Mouse (Mus musculus): ENCODE measurements around the gene Smox. TPM values are rescaled to one million over a fixed set of nuclear protein-coding genes. Genes with fewer than 3 reads are reported as not detected.
A peak's percentile ranks its signal among the peaks of the same experiment; 100 is the strongest.

Gene Smox
- polyA plus RNA-seq, 1 experiment from 2014 or later, result 67.2 TPM

DNA sequence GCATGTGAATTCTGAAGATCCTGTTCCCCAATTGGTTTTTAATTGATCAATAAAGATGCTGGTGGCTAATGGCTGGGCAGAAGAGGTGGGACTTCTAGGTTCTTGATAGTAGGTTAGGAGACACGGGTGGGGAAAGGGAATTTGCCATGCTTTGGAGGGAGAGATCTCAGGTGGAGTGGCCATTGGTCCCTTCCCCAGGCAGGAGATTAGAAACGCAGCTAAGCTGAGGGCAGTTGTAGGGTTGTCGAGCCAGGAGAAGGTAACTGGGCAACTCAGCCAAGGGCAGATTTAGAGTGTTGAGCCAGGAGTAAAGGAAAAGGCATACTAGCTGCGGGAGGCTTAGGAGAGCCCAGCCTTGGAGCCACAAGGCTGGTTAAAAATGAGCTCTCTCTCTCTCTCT lies 3.0 kb upstream of the Smox start:
- peaks cover 64% of the 10 kb centered on the region for H3K4me1 ChIP-seq
- WGBS, result 73% methylated on average over 4 of the region's 4 CpGs
- H3K36me3 ChIP-seq, result no peaks in the 10 kb centered on the region
- H3K9me3 ChIP-seq (replicated peaks), result no peaks in the 10 kb centered on the region
- no peak overlapping the region for H3K4me3 ChIP-seq
- peaks cover 12% of the 10 kb centered on the region for H3K27me3 ChIP-seq (ENCODE audit: low read depth, poor library complexity, severe bottlenecking)
- peak overlapping the region; percentile 83 for H3K27ac ChIP-seq
- DNase-seq (ENCODE audit: low spot score), result no peak

DNA sequence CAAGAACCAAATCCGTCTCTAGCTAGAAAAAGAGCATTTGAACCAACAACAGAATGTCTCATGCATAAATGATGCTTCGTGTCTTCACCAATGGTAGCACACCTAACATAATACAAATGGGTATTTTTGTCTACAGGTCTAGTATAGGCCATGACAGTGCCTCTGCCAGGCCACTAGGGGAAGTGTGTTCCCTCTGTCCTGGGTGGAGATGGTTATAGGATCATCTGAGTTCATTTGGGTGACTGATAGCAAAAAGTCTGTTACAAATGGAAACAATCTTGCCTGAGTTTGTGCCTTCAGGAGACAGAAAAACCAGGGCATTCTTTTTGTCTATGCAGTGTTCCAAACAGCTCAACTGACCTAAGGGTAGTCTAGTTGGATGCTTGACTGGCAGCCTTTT lies 2.4 kb upstream of the Smox start:
- H3K4me3 ChIP-seq, result no peak overlapping the region
- 92% methylated on average over 2 of the region's 2 CpGs for WGBS
- no peaks in the 10 kb centered on the region for H3K36me3 ChIP-seq
- H3K4me1 ChIP-seq, result peaks cover 62% of the 10 kb centered on the region
- peak overlapping the region; percentile 83 for H3K27ac ChIP-seq
- H3K9me3 ChIP-seq (replicated peaks), result no peaks in the 10 kb centered on the region
- peaks cover 16% of the 10 kb centered on the region for H3K27me3 ChIP-seq (ENCODE audit: low read depth, poor library complexity, severe bottlenecking)
- DNase-seq (ENCODE audit: low spot score), result no peak

DNA sequence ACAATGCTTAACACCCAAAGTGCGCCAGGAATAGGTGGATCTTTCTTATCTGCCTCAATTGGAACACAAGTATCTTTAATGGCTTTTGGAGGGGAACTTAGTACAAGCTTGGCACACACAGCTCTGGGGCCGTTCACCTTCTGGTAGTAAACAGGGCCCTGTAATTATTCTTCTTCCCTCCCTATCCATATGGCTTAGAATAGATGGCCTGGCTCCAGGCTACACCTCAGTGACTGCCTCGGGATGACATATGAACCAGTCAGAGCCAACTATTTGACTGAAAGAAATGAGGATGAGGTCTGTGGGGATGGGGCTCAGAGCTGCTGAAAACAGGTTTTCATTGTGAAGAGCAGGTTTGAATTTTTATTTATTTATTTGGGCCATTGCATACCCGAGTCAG lies 1.7 kb upstream of the Smox start:
- no peaks in the 10 kb centered on the region for H3K36me3 ChIP-seq
- H3K9me3 ChIP-seq (replicated peaks), result no peaks in the 10 kb centered on the region
- 61% methylated on average over 4 of the region's 4 CpGs for WGBS
- H3K27me3 ChIP-seq (ENCODE audit: low read depth, poor library complexity, severe bottlenecking), result peaks cover 16% of the 10 kb centered on the region
- H3K27ac ChIP-seq, result no peak overlapping the region
- peak; percentile 27 for DNase-seq (ENCODE audit: low spot score)
- peaks cover 56% of the 10 kb centered on the region for H3K4me1 ChIP-seq
- H3K4me3 ChIP-seq, result no peak overlapping the region

DNA sequence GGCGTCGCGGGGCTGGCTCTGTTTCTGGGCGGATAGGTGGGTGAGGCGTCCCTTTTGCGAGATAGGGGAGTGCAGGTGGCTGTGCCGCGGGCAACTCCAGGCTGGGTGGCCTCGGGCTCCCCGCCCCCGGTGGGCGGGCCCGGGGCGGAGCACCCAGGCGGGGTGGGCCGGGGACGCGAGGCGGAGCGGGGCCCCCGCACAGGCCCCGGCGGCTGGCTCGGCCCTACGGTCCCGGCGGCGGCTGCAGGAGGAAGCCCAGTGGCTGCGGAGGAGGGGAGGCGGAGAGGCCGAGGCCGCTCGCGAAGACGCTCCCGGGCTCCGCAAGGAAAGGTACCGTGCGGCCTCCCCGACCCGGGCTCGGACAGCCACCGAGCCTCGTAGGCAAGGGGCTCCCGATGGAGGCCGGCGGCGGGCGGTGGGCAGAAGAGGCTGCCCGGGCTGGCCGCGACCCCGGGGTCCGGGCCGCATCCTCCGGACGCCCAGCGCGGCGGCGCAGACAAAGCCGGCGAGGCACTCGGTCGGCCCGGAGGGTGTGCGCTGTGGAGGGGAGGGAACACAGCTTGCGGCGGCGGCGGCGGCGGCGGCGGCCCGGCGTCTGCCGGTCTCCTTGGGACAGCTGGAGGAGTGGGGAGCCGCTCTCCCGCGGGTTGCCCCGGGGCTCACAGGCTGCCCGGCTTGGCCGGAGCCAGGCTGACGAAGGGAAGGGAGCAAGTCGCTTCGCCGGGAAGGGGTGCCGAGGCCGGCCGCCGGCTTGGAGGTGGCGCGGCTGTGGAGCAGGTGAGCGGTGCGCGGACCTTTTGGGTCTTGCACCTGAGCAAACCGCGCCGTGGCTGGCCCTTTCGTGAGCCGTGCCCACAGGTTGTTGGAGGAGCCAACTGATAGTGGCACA lies 655 bp downstream of the Smox start:
- Histone ChIP-seq H3K36me3 (no peaks in the 10 kb centered on the region), H3K4me3 (peak overlapping the region; percentile 90), H3K9me3 (replicated peaks) (no peaks in the 10 kb centered on the region), H3K4me1 (peaks cover 63% of the 10 kb centered on the region), H3K27me3 (ENCODE audit: low read depth, poor library complexity, severe bottlenecking) (peaks cover 16% of the 10 kb centered on the region), H3K27ac (peak overlapping the region; percentile 95)
- under 1% methylated on average over 99 of the region's 102 CpGs for WGBS
- DNase-seq (ENCODE audit: low spot score), result peak; percentile 85

DNA sequence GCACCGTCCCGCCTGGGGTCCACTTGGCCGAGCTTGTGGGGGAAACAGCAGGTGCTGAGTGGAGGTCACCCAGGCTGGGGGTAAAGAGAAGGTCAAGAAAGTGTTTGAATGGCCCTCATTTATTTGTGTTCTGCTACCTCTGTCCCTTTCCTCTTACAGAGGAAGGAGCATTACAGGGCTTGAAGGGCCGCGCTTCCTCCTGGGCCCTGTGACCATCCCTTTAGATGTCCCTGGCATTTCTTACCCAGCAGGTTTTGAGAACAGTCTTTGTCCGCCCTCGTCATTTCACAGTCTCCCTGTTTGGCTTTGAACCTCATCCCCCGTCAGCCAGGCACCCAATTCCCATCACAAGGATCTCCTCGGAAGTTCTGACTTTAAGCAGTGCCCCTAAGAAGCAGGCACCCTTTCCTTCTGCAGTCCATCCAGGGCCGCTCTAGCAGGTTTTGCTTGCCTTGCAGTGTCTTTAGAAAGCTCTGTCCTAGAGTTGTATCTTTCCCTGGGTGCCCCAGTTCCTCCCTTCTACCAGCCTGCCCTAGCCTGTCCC lies 1.4 kb downstream of the Smox start:
- Histone ChIP-seq H3K9me3 (replicated peaks) (no peaks in the 10 kb centered on the region), H3K27ac (peak overlapping the region; percentile 95), H3K4me1 (peaks cover 56% of the 10 kb centered on the region), H3K27me3 (ENCODE audit: low read depth, poor library complexity, severe bottlenecking) (peaks cover 16% of the 10 kb centered on the region), H3K4me3 (peak overlapping the region; percentile 90), H3K36me3 (no peaks in the 10 kb centered on the region)
- 11% methylated on average over 10 of the region's 10 CpGs for WGBS
- no peak for DNase-seq (ENCODE audit: low spot score)

DNA sequence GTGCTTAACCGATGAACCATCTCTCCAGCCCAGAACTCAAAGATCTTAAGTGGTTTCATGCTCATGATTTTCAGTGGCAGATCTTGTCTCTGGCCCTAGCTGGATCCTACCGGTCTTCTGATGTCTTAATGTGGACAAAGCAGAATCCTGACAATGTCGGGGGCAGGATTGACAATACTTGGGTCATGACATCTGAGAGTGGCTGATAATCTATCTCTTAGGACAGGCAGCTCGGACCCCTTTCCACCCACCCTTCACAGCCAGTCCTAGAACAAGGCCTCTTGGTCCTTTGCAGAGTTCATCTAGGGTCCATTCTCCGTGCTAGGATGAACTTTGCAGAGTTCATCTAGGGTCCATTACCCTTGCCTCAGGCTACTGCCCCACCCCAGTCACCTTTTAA lies 2.1 kb downstream of the Smox start:
- Histone ChIP-seq H3K4me1 (peaks cover 51% of the 10 kb centered on the region), H3K4me3 (peak overlapping the region; percentile 90; the same call in 1 of the 2 replicates), H3K36me3 (no peaks in the 10 kb centered on the region), H3K27me3 (ENCODE audit: low read depth, poor library complexity, severe bottlenecking) (peaks cover 16% of the 10 kb centered on the region), H3K27ac (no peak overlapping the region), H3K9me3 (replicated peaks) (no peaks in the 10 kb centered on the region)
- 68% methylated on average over 5 of the region's 5 CpGs for WGBS
- no peak for DNase-seq (ENCODE audit: low spot score)

- Histone ChIP-seq H3K9me3 (replicated peaks) (no peaks in the 10 kb centered on the region), H3K27ac (no peak overlapping the region), H3K36me3 (no peaks in the 10 kb centered on the region), H3K27me3 (ENCODE audit: low read depth, poor library complexity, severe bottlenecking) (peaks cover 12% of the 10 kb centered on the region; the same call in 1 of the 2 replicates), H3K4me1 (peaks cover 51% of the 10 kb centered on the region), H3K4me3 (no peak overlapping the region)
- no peak for DNase-seq (ENCODE audit: low spot score)
- WGBS, result 70% methylated on average over 3 of the region's 3 CpGs
Measured at GRCm38 (mm10) chr2:131495256-131495655, 4.0 kb downstream of the Smox start.

GRCm38 (mm10) chr2:131496125-131496820 lies 5.0 kb downstream of the Smox start:
- 85% methylated on average over 5 of the region's 5 CpGs for WGBS
- peaks cover 9% of the 10 kb centered on the region; the same call in 1 of the 2 replicates for H3K27me3 ChIP-seq (ENCODE audit: low read depth, poor library complexity, severe bottlenecking)
- peaks cover 56% of the 10 kb centered on the region for H3K4me1 ChIP-seq
- H3K27ac ChIP-seq, result no peak overlapping the region; the same call in 1 of the 2 replicates
- H3K4me3 ChIP-seq, result no peak overlapping the region
- no peak for DNase-seq (ENCODE audit: low spot score)
- H3K9me3 ChIP-seq (replicated peaks), result no peaks in the 10 kb centered on the region
- no peaks in the 10 kb centered on the region for H3K36me3 ChIP-seq

DNA sequence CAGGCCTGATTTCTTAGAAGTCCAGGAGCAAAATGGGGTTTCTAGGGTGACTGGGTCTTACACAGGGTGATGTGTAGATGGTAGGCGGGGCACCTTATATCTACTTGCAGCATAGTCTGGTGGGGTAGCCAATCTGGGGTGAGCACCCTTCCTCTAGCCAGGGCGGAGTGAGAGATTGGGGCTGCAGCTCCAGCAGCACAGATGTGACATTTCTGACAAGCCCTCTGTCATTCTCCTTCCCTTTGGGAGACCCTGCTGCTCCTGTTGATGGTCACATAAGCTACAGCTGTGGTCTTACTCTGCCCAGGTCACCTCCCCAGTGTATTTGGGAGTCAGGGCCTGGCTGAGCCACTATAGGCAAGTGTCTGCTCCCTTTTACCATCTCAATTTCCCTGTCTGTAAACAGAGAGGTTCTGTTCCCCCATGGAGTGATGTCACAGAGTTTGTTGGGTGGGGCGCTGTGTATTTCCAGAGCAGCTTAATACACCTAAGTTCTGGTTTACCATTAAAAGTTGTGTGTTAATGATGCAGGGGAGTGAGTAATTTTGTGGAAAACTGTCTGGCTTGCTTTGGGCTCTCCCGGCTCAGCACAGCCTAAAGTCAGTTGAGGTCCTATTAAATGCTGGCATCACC lies 6.0 kb downstream of the Smox start:
- Histone ChIP-seq H3K4me1 (peaks cover 60% of the 10 kb centered on the region), H3K9me3 (replicated peaks) (no peaks in the 10 kb centered on the region), H3K4me3 (no peak overlapping the region), H3K27me3 (ENCODE audit: low read depth, poor library complexity, severe bottlenecking) (peaks cover 9% of the 10 kb centered on the region; the same call in 1 of the 2 replicates), H3K36me3 (no peaks in the 10 kb centered on the region), H3K27ac (no peak overlapping the region; the same call in 1 of the 2 replicates)
- WGBS, result 83% methylated on average over 4 of the region's 4 CpGs
- no peak for DNase-seq (ENCODE audit: low spot score)

- H3K4me3 ChIP-seq, result no peak overlapping the region
- WGBS, result 73% methylated on average over 7 of the region's 7 CpGs
- H3K27me3 ChIP-seq (ENCODE audit: low read depth, poor library complexity, severe bottlenecking), result 0 out of 2 replicates have a peak, but pooled peaks cover 4% of the 10 kb centered on the region
- H3K4me1 ChIP-seq, result peaks cover 58% of the 10 kb centered on the region
- no peak overlapping the region for H3K27ac ChIP-seq
- no peaks in the 10 kb centered on the region for H3K9me3 ChIP-seq (replicated peaks)
- no peaks in the 10 kb centered on the region for H3K36me3 ChIP-seq
- no peak for DNase-seq (ENCODE audit: low spot score)
Measured at GRCm38 (mm10) chr2:131498219-131498618, 6.9 kb downstream of the Smox start.

- no peaks in the 10 kb centered on the region for H3K27me3 ChIP-seq (ENCODE audit: low read depth, poor library complexity, severe bottlenecking)
- H3K36me3 ChIP-seq, result no peaks in the 10 kb centered on the region
- no peak overlapping the region for H3K4me3 ChIP-seq
- no peak for DNase-seq (ENCODE audit: low spot score)
- H3K9me3 ChIP-seq (replicated peaks), result no peaks in the 10 kb centered on the region
- H3K27ac ChIP-seq, result no peak overlapping the region; the same call in 1 of the 2 replicates
- peaks cover 53% of the 10 kb centered on the region for H3K4me1 ChIP-seq
- 65% methylated on average over 5 of the region's 5 CpGs for WGBS
Measured at GRCm38 (mm10) chr2:131499290-131499845, 8.1 kb downstream of the Smox start.

GRCm38 (mm10) chr2:131501886-131502285 lies 10.6 kb downstream of the Smox start:
- DNase-seq (ENCODE audit: low spot score), result no peak
- Histone ChIP-seq H3K27me3 (ENCODE audit: low read depth, poor library complexity, severe bottlenecking) (no peaks in the 10 kb centered on the region), H3K27ac (peak overlapping the region; percentile 67; the same call in 1 of the 2 replicates), H3K9me3 (replicated peaks) (no peaks in the 10 kb centered on the region), H3K4me1 (peaks cover 65% of the 10 kb centered on the region), H3K4me3 (no peak overlapping the region), H3K36me3 (no peaks in the 10 kb centered on the region)
- WGBS, result 65% methylated on average over 5 of the region's 5 CpGs

All from limb, embryonic 10.5 days (tissue).